Mouse (Mus musculus): Measurements from ENCODE around the gene Susd3. TPM values are rescaled to one million over a fixed set of nuclear protein-coding genes. Genes with fewer than 3 reads are reported as not detected.

Gene Susd3
- total RNA-seq, 2 experiments from 2014 or later, result 0.43 to 0.68 TPM

- DNase-seq, result no peak
Observed at GRCm38 (mm10) chr13:49209306-49209705, 39.2 kb downstream of the Susd3 start.

DNA sequence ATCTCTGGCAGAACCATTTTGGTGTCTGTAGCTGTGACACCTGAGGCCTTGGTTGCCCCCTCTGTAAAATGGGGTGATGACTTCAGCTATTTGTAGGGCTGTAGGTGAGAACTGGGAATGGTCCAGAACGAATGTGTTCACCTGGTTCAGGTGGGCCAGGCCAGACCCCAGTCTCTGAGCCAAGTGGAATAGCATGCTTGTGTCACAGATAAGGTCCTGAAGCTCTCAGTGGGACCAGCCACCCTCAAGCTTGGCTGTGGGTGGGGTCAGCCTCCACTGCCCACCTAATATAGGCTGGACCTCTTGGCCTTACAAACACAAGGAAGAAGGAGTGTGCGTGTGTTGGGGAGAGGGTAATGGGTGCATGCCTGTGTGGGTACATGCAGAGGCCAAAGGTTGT lies 42.2 kb downstream of the Susd3 start:
- no peak for DNase-seq

GRCm38 (mm10) chr13:49205381-49205998 lies 43.0 kb downstream of the Susd3 start:
- peak; percentile 93 for DNase-seq

DNA sequence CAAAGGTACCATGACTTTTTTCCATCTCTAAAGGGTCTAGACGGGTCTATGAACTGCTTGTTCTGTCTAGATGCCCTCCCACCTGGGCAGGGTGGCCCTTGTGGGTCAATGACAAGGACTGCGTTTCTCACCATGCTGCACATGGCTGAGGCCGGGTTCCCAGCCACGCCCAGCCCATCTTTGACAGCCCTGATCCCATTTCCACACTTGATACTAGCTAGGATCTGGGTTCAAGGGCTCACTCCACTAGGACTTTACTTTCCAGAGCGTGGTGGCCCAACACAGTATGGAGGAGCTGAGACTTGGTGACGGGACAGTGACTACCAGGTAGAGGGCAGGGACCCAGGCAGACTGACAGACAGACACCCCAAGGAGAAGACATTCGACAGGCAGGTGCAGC lies 46.0 kb downstream of the Susd3 start:
- no peak for DNase-seq

- no peak for DNase-seq
Observed at GRCm38 (mm10) chr13:49200688-49201087, 47.8 kb downstream of the Susd3 start.

DNA sequence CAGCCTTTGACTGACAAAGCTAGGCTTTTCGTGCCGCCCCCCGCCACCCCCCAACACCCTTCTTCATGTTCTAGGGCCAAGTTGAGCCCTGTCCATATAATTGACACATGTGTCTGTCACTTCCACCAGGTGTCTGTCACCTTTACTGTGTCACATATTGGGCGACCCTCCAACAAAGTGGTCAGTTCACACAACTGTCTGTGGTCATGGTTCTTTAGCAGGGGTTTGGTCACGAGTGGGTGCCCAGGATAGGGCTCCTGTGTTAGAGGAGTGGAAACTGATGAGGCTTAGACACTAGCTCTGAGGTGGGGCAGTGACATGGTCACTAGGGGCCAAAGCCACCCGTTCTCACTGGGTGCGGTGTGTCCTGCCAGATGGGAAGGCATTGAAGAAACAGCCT lies 48.6 kb downstream of the Susd3 start:
- DNase-seq, result no peak

DNA sequence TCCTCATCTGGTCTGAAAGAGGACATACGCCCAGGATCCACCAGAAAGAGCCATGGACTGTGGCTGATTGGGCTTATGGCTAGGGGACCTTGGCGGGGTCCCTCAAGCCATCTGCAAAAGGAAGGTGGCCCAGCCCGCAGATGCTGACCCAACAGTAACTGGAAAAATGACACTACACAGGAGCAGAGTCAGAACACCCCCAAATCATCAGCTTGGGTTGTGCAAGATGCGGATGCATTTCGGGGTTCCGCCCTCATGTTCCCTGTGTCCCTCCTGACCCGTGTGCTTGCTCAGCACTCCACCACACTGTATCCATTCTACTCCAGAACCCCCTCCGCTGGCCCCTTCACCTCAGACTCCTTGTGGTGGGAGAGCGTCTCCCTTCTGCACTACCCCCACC lies 49.8 kb downstream of the Susd3 start:
- DNase-seq, result no peak

DNA sequence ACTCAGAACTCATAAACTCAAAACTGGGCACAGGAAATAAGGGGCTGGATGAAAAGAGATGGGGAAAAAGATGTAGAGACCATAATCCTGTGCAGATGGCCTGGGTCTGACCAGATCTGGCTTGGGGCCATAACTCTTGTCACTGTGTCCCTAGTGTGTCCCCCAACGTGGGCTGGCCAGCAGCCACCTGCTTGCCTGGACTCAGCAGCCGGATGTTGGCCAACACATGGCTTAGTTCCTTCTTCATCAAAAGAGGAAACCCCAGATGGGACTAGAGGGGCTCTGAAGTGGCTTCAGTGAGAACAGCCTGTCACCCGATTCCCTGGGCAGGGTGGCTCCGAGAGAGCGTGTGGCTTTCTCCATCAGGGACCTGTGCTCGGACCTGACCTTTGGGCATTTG lies 51.7 kb downstream of the Susd3 start:
- DNase-seq, result peak; percentile 29

GRCm38 (mm10) chr13:49196211-49196610 lies 52.3 kb downstream of the Susd3 start:
- no peak for DNase-seq

- DNase-seq, result no peak
Observed at GRCm38 (mm10) chr13:49195651-49196050, 52.9 kb downstream of the Susd3 start.

- DNase-seq, result no peak
Observed at GRCm38 (mm10) chr13:49194811-49195210, 53.7 kb downstream of the Susd3 start.

DNA sequence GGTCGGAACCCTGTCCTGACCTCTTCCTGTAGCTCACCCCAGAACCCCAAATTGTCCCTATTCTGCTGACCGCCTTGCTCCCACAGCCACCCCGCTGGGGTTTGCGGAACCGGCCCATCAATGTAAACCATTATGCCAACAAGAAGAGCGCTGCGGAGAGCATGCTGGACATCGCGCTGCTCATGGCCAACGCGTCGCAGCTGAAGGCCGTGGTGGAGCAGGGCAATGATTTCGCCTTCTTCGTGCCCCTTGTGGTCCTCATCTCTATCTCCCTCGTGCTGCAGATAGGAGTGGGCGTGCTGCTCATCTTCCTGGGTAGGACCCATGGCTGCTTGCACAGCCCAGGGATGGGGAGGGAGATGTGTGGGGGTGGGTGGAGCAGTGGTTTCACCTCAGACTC lies 54.9 kb downstream of the Susd3 start:
- no peak for DNase-seq

GRCm38 (mm10) chr13:49192156-49192855 lies 56.2 kb downstream of the Susd3 start:
- DNase-seq, result no peak

GRCm38 (mm10) chr13:49191673-49192035 lies 56.9 kb downstream of the Susd3 start:
- DNase-seq, result no peak

DNA sequence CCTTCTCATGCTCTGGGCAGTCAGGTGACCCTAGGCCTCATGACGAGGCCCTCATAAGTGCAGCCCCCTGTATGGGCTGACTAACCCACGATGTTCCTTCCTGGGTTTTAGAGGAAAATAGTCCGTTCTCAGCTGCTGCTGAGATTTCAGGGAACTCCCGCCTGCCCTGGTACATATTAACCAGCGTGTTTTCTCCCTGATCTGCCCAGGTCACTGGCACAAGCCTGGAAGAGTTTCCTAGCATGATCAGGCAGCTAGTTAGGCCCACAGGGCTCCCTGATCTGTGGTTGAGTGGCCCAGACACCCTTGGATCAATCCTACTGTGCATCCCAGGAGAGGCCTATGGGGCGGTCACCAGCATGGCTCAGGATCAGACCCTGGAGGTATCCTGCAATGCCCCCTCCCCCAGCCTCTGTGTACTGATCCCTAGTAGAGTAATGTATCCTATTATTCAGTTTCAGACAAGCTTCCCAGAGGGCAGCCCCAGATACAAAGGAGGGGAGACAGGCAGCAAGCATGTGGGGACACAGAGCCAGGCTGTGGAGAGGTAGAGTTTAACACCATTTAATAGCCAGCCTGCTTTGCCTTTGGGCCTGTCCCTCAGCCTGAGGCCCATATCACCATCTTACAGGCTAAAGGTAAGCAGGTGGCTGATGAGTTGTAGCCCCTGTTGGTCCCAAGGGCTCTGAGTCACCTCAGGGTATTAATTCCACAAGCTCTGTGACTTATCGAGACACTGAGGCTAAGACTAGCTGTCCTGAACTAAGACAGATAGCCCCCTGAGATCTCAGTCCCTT lies 57.4 kb downstream of the Susd3 start:
- DNase-seq, result no peak

DNA sequence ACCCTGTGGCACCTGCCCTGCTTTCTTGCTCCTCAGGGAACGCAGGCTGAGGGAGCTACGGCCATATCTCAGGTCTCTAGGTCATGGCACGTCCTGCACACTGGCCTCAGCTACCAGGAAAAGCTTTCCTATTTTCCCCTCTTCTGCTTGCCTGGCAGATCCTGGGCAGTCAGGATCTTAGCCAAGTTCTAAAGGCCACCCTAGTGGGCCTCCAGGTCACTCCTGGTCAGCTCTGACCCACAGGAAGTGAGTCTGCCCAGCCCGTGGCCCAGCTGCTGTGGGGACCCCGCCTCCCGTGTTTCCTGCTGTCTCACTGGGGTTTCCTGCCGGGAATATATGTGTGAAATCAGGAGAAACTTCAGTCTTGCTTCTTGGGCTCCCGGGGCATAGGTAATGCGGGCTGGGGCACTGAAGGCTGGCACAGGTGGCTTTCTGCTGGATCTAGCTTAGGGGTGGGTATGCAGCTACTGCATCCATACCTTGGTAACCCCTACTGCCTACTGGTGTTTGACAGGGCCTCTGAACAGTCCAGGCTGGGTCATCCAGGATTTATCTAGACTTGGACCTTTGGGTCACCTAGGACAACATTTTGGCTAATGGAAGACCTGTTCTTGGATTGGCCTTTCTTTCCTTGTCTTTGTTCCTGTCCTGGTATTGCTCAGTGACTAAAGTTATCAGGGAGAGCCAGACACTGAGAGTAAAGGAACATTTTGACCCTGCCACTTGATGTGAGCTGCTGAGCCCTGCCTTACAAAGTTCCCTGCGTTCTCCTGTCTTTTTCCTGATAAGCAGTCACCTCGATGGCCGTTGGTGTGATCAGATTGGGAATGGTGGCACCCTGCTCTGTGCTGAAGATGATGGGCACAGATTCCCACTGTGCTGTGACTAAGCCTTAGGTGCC lies 58.3 kb downstream of the Susd3 start:
- peak; percentile 64 for DNase-seq

- no peak for DNase-seq
Observed at GRCm38 (mm10) chr13:49188966-49189360, 59.5 kb downstream of the Susd3 start.

GRCm38 (mm10) chr13:49188219-49188965 lies 60.1 kb downstream of the Susd3 start:
- DNase-seq, result no peak

DNA sequence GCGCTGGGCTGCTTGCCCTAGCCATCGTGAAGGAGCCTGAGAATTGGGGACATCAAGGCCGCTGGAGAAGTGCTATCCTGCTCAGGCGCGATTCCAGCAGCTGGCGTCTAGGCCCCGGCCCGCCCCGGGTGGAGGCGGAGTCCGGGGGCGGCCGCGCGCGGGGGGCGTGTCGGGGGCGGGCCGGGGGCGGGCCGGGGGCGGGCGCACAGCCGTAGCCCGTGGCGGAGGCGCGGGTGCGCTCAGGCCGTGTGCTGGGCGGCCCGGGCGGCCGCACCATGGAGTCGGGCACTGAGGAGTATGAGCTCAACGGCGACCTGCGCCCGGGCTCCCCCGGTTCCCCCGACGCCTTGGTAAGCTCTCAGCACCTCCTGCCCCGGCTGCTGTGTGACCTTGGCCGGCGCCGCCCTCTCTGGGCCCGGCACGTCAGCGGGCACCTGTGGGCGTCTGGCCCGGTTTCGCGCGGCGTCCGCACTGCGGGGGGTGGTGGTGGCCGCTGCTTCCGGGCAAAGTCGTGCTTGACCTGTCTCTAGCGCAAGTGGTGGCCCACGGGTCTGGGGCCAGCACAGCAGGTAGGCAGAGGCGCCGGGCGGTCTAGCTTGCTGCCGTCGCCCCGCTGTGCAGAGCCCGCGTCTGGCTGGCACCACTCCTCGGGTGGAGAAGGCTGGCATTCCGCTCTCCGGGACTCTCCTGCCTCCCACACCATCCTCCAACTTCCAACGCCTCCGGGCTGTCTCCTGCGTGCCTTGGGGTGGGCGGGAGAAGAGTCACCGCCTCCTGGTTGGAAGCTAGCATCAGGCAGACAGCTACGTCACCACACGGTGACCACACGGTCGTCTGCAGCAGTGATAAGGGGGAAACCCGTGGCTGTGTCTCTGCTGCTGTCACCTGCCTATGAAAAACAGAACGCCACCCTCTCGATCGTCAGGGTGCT lies 61.0 kb downstream of the Susd3 start, which contains the start of gene Ninj1:
Ninj1 (plus strand) TSS at position 198 of the 931 bp plus-strand sequence.
- DNase-seq, result peak; percentile 90

GRCm38 (mm10) chr13:49186798-49187287 lies 61.7 kb downstream of the Susd3 start:
- no peak for DNase-seq
